11 mouse cellular contexts compared by ENCODE assay signal in genomic region chr8:72162821-72163220, GRCm38 (mm10). TPM values are rescaled to one million over a fixed set of nuclear protein-coding genes. Genes with fewer than 3 reads are reported as not detected.
DNase-seq lines count a peak whose midpoint lies in the region; ATAC-seq lines count a peak whose summit lies in the region.
"Had no signal": no experiment of that assay in that cellular context is flagged by ENCODE, and none has a peak within 500 bp of the region (broad histone marks: within the 10 kb centered on the region; RNA-seq: fewer than 3 reads in every experiment).

No protein-coding gene starts in this region.

- H3K4me3 ChIP-seq in erythroblast, embryonic 14.5 days (replicated peaks), result peak overlapping the region; percentile 67
- H3K4me3 ChIP-seq in megakaryocyte, embryonic 14.5 days (replicated peaks), result peak overlapping the region; percentile 99
- H3K4me3 ChIP-seq in liver, embryonic 13.5 days (replicated peaks), result peak overlapping the region; percentile 85

- H3K4me2 ChIP-seq in liver, embryonic 13.5 days, result peak overlapping the region; percentile 76

- no peak for ATAC-seq in erythroblast, adult 5-6 weeks (replicated peaks; ENCODE audit: low FRiP score, poor library complexity, severe bottlenecking)
- no peak for ATAC-seq in megakaryocyte, adult 5-6 weeks (ENCODE audit: poor library complexity, severe bottlenecking)
- no peak for ATAC-seq in liver, embryonic 13.5 days (ENCODE audit: low read depth)

- no peaks in the 10 kb centered on the region for H3K27me3 ChIP-seq in erythroblast, embryonic 14.5 days (ENCODE audit: control insufficient read depth)
- no peaks in the 10 kb centered on the region for H3K27me3 ChIP-seq in megakaryocyte, embryonic 14.5 days (replicated peaks)
- H3K27me3 ChIP-seq in liver, embryonic 13.5 days, result no peaks in the 10 kb centered on the region

- no peaks in the 10 kb centered on the region for H3K9me3 ChIP-seq in erythroblast, embryonic 14.5 days (ENCODE audit: control insufficient read depth, low read length)
- no peaks in the 10 kb centered on the region for H3K9me3 ChIP-seq in megakaryocyte, embryonic 14.5 days
- H3K9me3 ChIP-seq in liver, embryonic 13.5 days (replicated peaks), result no peaks in the 10 kb centered on the region
- H3K9me3 ChIP-seq: hindbrain, embryonic 10.5 days had no signal

- H3K4me1 ChIP-seq in erythroblast, embryonic 14.5 days (ENCODE audit: control insufficient read depth), result peaks cover 44% of the 10 kb centered on the region
- peaks cover 71% of the 10 kb centered on the region for H3K4me1 ChIP-seq in megakaryocyte, embryonic 14.5 days
- H3K4me1 ChIP-seq in liver, embryonic 13.5 days (replicated peaks), result peaks cover 46% of the 10 kb centered on the region

- H3K9ac ChIP-seq in liver, embryonic 13.5 days, result peak overlapping the region; percentile 92

- no peak for DNase-seq in liver, embryonic 13.5 days
- peak; percentile 32 for DNase-seq in thymus, postnatal 0 days (ENCODE audit: low spot score)
- DNase-seq in layer of hippocampus, adult 9-11 months, result no peak
- DNase-seq in adrenal gland, postnatal 10 days, result no peak
- DNase-seq: cerebellum, postnatal 14 days had no signal

- H3K27ac ChIP-seq in liver, embryonic 13.5 days, result no peak overlapping the region

- peaks cover 60% of the 10 kb centered on the region for H3K36me3 ChIP-seq in erythroblast, embryonic 14.5 days (ENCODE audit: control insufficient read depth)
- H3K36me3 ChIP-seq in megakaryocyte, embryonic 14.5 days (replicated peaks; ENCODE audit: low read length), result peaks cover 58% of the 10 kb centered on the region
- H3K36me3 ChIP-seq in liver, embryonic 13.5 days, result peaks cover 41% of the 10 kb centered on the region

RNA-seq across cellular contexts. Expression of gene Rab8a, which starts 1.8 kb away (rescaled TPM):
- polyA plus RNA-seq in erythroblast, embryonic 14.5 days (2012), result 5.4 and 6.2 TPM in 2 replicates
- 15.3 and 26.9 TPM in 2 replicates for total RNA-seq in erythroblast, adult 5-6 weeks (2015; ENCODE audit: low replicate concordance)
- 69.9 and 102 TPM in 2 replicates for total RNA-seq in erythroblast, adult 5-6 weeks (2017; ENCODE audit: low replicate concordance)
- polyA plus RNA-seq in megakaryocyte, embryonic 14.5 days (2012; ENCODE audit: insufficient read depth, low replicate concordance), result 48.8 and 66.5 TPM in 2 replicates
- 63.8 and 66.5 TPM in 2 replicates for total RNA-seq in megakaryocyte, adult 5-6 weeks (2015)
- total RNA-seq in megakaryocyte, adult 5-6 weeks (2017), result 436 and 580 TPM in 2 replicates
- 75.4 and 97.2 TPM in 2 replicates for polyA plus RNA-seq in liver, embryonic 13.5 days (2015; fragmentation: Nextera tagmentation; extraction: Ambion mirVana)
- polyA plus RNA-seq in thymus, postnatal 0 days (2015; fragmentation: Nextera tagmentation; extraction: Ambion mirVana), result 140 and 151 TPM in 2 replicates
- total RNA-seq in adrenal gland, postnatal 10 days (2021), result 10 to 100 TPM; 60.9 to 64.7 TPM

RNA-seq across cellular contexts. Expression of gene Hsh2d, which starts 26.6 kb away (rescaled TPM):
- polyA plus RNA-seq in erythroblast, embryonic 14.5 days (2012), result 0.04 and 0.05 TPM in 2 replicates
- total RNA-seq in erythroblast, adult 5-6 weeks (2015; ENCODE audit: low replicate concordance), result 0.77 and 4.4 TPM in 2 replicates
- 1.7 and 2.8 TPM in 2 replicates for total RNA-seq in erythroblast, adult 5-6 weeks (2017; ENCODE audit: low replicate concordance)
- polyA plus RNA-seq in megakaryocyte, embryonic 14.5 days (2012; ENCODE audit: insufficient read depth, low replicate concordance), result 2.3 and 4.8 TPM in 2 replicates
- 8.3 and 12.3 TPM in 2 replicates for total RNA-seq in megakaryocyte, adult 5-6 weeks (2015)
- total RNA-seq in megakaryocyte, adult 5-6 weeks (2017), result 6.7 and 6.9 TPM in 2 replicates
- 0.16 and 0.29 TPM in 2 replicates for polyA plus RNA-seq in liver, embryonic 13.5 days (2015; fragmentation: Nextera tagmentation; extraction: Ambion mirVana)
- 4.9 and 5.6 TPM in 2 replicates for polyA plus RNA-seq in thymus, postnatal 0 days (2015; fragmentation: Nextera tagmentation; extraction: Ambion mirVana)
- under 1 TPM; 0.21 to 0.27 TPM for total RNA-seq in adrenal gland, postnatal 10 days (2021)
- total RNA-seq: layer of hippocampus, postnatal 14 days had no signal
- polyA plus RNA-seq: hindbrain, embryonic 10.5 days had no signal

RNA-seq across cellular contexts. Expression of gene Tpm4, which starts 28.0 kb away (rescaled TPM):
- 0.21 and 0.24 TPM in 2 replicates for polyA plus RNA-seq in erythroblast, embryonic 14.5 days (2012)
- 22.5 and 25.9 TPM in 2 replicates for total RNA-seq in erythroblast, adult 5-6 weeks (2015; ENCODE audit: low replicate concordance)
- total RNA-seq in erythroblast, adult 5-6 weeks (2017; ENCODE audit: low replicate concordance), result 27.3 and 27.9 TPM in 2 replicates
- 84.6 and 1,037 TPM in 2 replicates for polyA plus RNA-seq in megakaryocyte, embryonic 14.5 days (2012; ENCODE audit: insufficient read depth, low replicate concordance)
- total RNA-seq in megakaryocyte, adult 5-6 weeks (2015), result 301 and 308 TPM in 2 replicates
- 515 and 545 TPM in 2 replicates for total RNA-seq in megakaryocyte, adult 5-6 weeks (2017)
- polyA plus RNA-seq in liver, embryonic 13.5 days (2015; fragmentation: Nextera tagmentation; extraction: Ambion mirVana), result 110 and 131 TPM in 2 replicates
- polyA plus RNA-seq in thymus, postnatal 0 days (2015; fragmentation: Nextera tagmentation; extraction: Ambion mirVana), result 164 and 172 TPM in 2 replicates
- 100 to 1,000 TPM; 201 to 246 TPM for total RNA-seq in adrenal gland, postnatal 10 days (2021)

RNA-seq across cellular contexts. Expression of gene Cib3, which starts 49.8 kb away (rescaled TPM):
- not detected in 2 replicates for polyA plus RNA-seq in erythroblast, embryonic 14.5 days (2012)
- 1.7 TPM in 1 of 2 replicates, not detected in the other for total RNA-seq in erythroblast, adult 5-6 weeks (2015; ENCODE audit: low replicate concordance)
- total RNA-seq in erythroblast, adult 5-6 weeks (2017; ENCODE audit: low replicate concordance), result 1.8 and 5.4 TPM in 2 replicates
- not detected in 2 replicates for polyA plus RNA-seq in megakaryocyte, embryonic 14.5 days (2012; ENCODE audit: insufficient read depth, low replicate concordance)
- total RNA-seq in megakaryocyte, adult 5-6 weeks (2015), result 0.21 TPM in 1 of 2 replicates, not detected in the other
- total RNA-seq in megakaryocyte, adult 5-6 weeks (2017), result 0.16 and 0.55 TPM in 2 replicates
- polyA plus RNA-seq in liver, embryonic 13.5 days (2015; fragmentation: Nextera tagmentation; extraction: Ambion mirVana), result not detected in 2 replicates
- 0.44 and 0.67 TPM in 2 replicates for polyA plus RNA-seq in thymus, postnatal 0 days (2015; fragmentation: Nextera tagmentation; extraction: Ambion mirVana)
- total RNA-seq in adrenal gland, postnatal 10 days (2021), result not detected
- total RNA-seq: layer of hippocampus, postnatal 14 days had no signal
- polyA plus RNA-seq: hindbrain, embryonic 10.5 days had no signal

RNA-seq across cellular contexts. Expression of gene Gm11034, which starts 50.6 kb away (rescaled TPM):
- polyA plus RNA-seq in erythroblast, embryonic 14.5 days (2012), result not detected in 2 replicates
- not detected in 2 replicates for total RNA-seq in erythroblast, adult 5-6 weeks (2015; ENCODE audit: low replicate concordance)
- not detected in 2 replicates for total RNA-seq in erythroblast, adult 5-6 weeks (2017; ENCODE audit: low replicate concordance)
- polyA plus RNA-seq in megakaryocyte, embryonic 14.5 days (2012; ENCODE audit: insufficient read depth, low replicate concordance), result not detected in 2 replicates
- total RNA-seq in megakaryocyte, adult 5-6 weeks (2015), result not detected in 2 replicates
- not detected in 2 replicates for total RNA-seq in megakaryocyte, adult 5-6 weeks (2017)
- not detected in 2 replicates for polyA plus RNA-seq in liver, embryonic 13.5 days (2015; fragmentation: Nextera tagmentation; extraction: Ambion mirVana)
- not detected in 2 replicates for polyA plus RNA-seq in thymus, postnatal 0 days (2015; fragmentation: Nextera tagmentation; extraction: Ambion mirVana)
- not detected for total RNA-seq in adrenal gland, postnatal 10 days (2021)
- total RNA-seq: layer of hippocampus, postnatal 14 days had no signal
- polyA plus RNA-seq: hindbrain, embryonic 10.5 days had no signal

Comparison
In these comparisons a context has a peak if more than half of its experiments do, and no peak if none do; other contexts are left out.
1. RNA of gene Tpm4, which starts 28.0 kb away (polyA plus RNA-seq): 84.6 to 1,037 TPM in megakaryocyte, embryonic 14.5 days, 164 to 172 TPM in thymus, postnatal 0 days and 110 to 131 TPM in liver, embryonic 13.5 days; 0.21 to 0.24 TPM in erythroblast, embryonic 14.5 days; every median in the first group is over 10 times any median in the second.
2. Peak in every context shown above with its lines, with median percentiles within 50 percentile points of each other: H3K4me3 ChIP-seq.